Mouse (Mus musculus) skeletal muscle tissue, adult 2 months (tissue): ENCODE data around the gene Cacna2d2.

Experiments
- DNase-seq: peaks from one replicate; pipeline ENCODE4 v3.0.0-alpha.2; 2012; ENCODE audit warnings: low read depth, low spot score

The Cacna2d2 gene

GRCm38 (mm10) chr9:107577871-107578270, 178.5 kb downstream of the Cacna2d2 start:
- DNase-seq = no peak

- DNase-seq = no peak
Observed at GRCm38 (mm10) chr9:107578587-107578986, 179.2 kb downstream of the Cacna2d2 start, which contains the start of gene Naa80. Gene Naa80, plus strand, starts transcription at chr9:107578887.
